Mouse (Mus musculus): Measurements from ENCODE around the gene Gck.

The Gck gene

DNA sequence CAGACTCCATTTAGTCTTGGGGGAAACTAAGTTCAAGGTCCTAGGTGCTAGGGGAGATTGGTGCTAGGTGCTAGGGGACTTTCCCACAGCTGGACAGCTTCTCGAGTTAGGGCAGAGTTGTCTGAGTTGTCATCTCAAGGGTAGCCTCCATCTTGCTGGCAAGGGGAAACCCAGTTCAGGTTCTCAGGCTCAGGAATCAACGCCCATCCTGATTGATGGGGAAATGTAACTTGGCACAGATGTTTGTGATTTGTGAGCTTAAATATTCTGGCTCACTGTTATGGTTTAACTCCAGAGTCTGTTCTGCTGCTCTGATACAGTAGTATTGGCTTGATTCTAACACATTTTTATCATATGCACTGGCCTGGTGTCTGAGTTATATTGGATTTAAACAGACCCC lies 31.8 kb downstream of the Gck start:
- in situ Hi-C loops (cut with MboI; ENCODE audit: low pct_unique_long_range_greater_than_20kb in 1 of 2, low sequenced_read_pairs in 2 of 2, unreplicated experiment in 1 of 2): no loop called here

- in situ Hi-C loops (cut with MboI; ENCODE audit: low pct_unique_long_range_greater_than_20kb in 1 of 2, low sequenced_read_pairs in 2 of 2, unreplicated experiment in 1 of 2): no loop called here
Observed at GRCm38 (mm10) chr11:5916178-5916548, 33.7 kb downstream of the Gck start.

DNA sequence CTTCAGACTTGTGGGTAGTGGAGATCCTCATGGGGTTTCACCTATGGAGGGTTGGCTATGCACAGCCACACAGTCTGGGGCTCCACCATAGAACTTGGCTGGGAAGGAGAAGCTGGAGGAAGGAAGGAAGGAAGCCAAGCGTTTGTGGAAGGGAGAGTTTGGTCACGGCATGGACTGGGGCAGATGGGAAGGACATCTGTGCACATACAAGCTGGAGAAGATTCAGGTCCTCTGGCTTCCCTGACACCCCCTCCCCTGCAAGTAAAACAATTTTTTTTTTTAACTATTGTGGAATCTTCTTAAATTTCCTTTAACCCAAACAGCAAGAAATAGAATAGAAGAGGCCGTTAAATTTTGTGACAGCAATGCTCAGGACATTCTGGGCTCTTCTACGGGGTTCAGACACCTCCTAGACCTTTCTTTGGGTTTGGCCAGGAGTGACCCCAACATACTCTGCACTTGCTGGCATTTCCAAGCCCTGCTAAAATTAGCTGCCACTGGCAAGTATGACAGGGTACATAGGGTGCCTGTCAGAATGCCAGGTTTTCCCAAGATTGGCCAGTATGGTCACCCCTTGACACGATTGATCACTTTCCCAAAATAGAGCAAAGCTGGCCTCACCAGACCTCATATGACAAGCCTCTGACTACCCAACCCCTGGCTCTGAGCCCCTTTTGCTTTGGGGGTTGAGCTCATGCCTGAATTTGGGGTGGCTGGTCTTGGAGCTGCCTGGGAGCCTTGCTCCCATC lies 34.3 kb downstream of the Gck start:
- in situ Hi-C loops (cut with MboI; ENCODE audit: low pct_unique_long_range_greater_than_20kb in 1 of 2, low sequenced_read_pairs in 2 of 2, unreplicated experiment in 1 of 2): no loop called here

- in situ Hi-C loops (cut with MboI; ENCODE audit: low pct_unique_long_range_greater_than_20kb in 1 of 2, low sequenced_read_pairs in 2 of 2, unreplicated experiment in 1 of 2): no loop called here
Observed at GRCm38 (mm10) chr11:5914940-5915339, 34.9 kb downstream of the Gck start.

- in situ Hi-C loops (cut with MboI; ENCODE audit: low pct_unique_long_range_greater_than_20kb in 1 of 2, low sequenced_read_pairs in 2 of 2, unreplicated experiment in 1 of 2): no loop called here
Observed at GRCm38 (mm10) chr11:5913936-5914335, 35.9 kb downstream of the Gck start.

- in situ Hi-C loops (cut with MboI; ENCODE audit: low pct_unique_long_range_greater_than_20kb in 1 of 2, low sequenced_read_pairs in 2 of 2, unreplicated experiment in 1 of 2): no loop called here
Observed at GRCm38 (mm10) chr11:5913256-5913655, 36.6 kb downstream of the Gck start.

DNA sequence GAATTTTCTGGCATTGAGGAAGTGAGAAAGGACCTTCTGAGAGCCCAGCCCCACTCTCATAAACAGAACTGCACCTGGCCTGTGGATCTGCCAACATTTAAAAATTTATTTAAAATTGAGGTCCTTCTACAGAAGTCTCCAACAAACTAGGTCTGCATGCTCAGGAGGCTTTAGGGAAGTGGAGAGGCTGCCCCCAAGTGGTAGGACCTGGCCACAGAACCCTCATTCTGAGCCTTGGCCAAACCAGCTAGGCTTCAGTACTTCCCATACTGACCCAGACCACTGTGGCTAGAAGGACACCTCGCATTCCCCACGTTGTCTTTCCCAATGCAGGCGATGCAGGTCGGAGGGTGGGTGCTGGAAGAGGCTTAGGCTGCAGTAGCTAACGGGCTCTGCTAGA lies 37.2 kb downstream of the Gck start:
- in situ Hi-C loops (cut with MboI; ENCODE audit: low pct_unique_long_range_greater_than_20kb in 1 of 2, low sequenced_read_pairs in 2 of 2, unreplicated experiment in 1 of 2): no loop called here

GRCm38 (mm10) chr11:5908642-5909041 lies 41.2 kb downstream of the Gck start:
- in situ Hi-C loops (cut with MboI; ENCODE audit: low pct_unique_long_range_greater_than_20kb in 1 of 2, low sequenced_read_pairs in 2 of 2, unreplicated experiment in 1 of 2): no loop called here

DNA sequence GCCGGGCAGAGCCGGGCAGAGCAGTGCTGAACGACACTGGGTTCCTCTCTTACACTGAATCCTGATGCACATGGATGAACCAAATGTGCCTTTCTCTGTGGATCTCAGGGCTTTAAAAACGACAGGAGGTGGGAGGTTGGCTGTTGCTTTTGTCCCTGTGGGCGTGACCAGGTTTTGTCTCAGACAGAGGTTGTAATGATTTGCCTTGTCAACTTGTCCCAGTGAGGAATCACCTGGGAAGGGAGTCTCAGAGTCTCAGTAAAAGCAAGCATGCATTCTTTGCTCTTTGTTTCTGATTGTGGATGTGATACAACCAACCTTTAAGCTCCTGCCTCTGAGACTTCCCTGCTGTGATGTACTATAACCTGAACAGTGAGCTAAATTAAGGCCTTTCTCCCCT lies 42.8 kb downstream of the Gck start:
- in situ Hi-C loops (cut with MboI; ENCODE audit: low pct_unique_long_range_greater_than_20kb in 1 of 2, low sequenced_read_pairs in 2 of 2, unreplicated experiment in 1 of 2): no loop called here

DNA sequence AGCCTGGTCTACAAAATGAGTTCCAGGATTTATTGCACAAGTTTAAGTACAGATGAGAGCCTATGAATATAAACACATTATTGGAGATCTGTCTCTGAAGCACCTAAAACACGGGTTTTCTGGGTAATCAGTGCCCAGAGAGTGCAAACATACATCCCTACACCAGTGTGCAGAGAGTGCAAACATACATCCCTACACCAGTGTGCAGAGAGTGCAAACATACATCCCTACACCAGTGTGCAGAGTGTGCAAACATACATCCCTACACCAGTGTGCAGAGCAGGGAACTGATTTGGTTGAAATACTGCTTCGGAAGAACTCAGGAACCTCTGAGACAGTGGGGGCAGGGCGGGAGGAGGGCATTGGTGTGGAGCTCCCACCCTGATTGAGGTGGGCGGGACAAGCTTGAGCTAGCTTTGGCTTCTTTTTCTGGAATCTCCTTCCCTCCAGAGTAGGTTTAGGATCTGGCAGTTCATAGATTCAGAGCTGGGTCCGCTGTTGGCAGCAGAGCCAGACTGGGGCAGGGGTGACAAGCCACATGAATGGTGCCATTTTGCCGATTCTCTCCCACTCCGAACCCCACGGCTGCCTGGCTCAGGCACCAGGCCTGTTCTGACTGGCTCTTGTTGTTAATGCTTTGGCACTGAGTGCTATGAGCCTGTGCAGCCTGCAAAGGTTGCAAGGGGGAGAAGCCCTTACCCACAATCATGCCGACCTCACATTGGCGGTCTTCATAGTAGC lies 43.9 kb downstream of the Gck start:
- in situ Hi-C loops (cut with MboI; ENCODE audit: low pct_unique_long_range_greater_than_20kb in 1 of 2, low sequenced_read_pairs in 2 of 2, unreplicated experiment in 1 of 2): no loop called here

GRCm38 (mm10) chr11:5904871-5905270 lies 45.0 kb downstream of the Gck start:
- in situ Hi-C loops (cut with MboI; ENCODE audit: low pct_unique_long_range_greater_than_20kb in 1 of 2, low sequenced_read_pairs in 2 of 2, unreplicated experiment in 1 of 2): no loop called here

DNA sequence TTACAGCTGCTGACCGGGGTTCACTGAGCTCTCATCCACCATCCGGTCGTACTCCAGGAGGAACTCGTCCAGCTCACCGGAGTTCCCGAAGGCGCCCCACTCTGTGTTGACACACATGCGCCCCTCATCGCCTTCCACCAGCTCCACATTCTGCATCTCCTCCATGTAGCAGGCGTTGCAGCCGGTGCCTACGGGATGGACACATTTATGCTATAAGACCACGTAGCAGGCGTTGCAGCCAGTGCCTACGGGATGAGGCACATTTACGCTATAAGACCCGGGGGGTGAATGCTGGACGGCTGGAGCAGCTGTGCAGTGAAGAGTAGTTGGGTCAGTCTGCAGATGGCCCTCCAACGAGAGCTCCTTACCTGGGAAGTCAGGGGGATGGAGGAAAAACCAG lies 45.5 kb downstream of the Gck start:
- in situ Hi-C loops (cut with MboI; ENCODE audit: low pct_unique_long_range_greater_than_20kb in 1 of 2, low sequenced_read_pairs in 2 of 2, unreplicated experiment in 1 of 2): no loop called here

GRCm38 (mm10) chr11:5903844-5904243 lies 46.0 kb downstream of the Gck start:
- in situ Hi-C loops (cut with MboI; ENCODE audit: low pct_unique_long_range_greater_than_20kb in 1 of 2, low sequenced_read_pairs in 2 of 2, unreplicated experiment in 1 of 2): no loop called here

- in situ Hi-C loops (cut with MboI; ENCODE audit: low pct_unique_long_range_greater_than_20kb in 1 of 2, low sequenced_read_pairs in 2 of 2, unreplicated experiment in 1 of 2): no loop called here
Observed at GRCm38 (mm10) chr11:5902390-5902789, 47.5 kb downstream of the Gck start.

- in situ Hi-C loops (cut with MboI; ENCODE audit: low pct_unique_long_range_greater_than_20kb in 1 of 2, low sequenced_read_pairs in 2 of 2, unreplicated experiment in 1 of 2): no loop called here
Observed at GRCm38 (mm10) chr11:5901950-5902349, 47.9 kb downstream of the Gck start.

GRCm38 (mm10) chr11:5901320-5901719 lies 48.6 kb downstream of the Gck start:
- in situ Hi-C loops (cut with MboI; ENCODE audit: low pct_unique_long_range_greater_than_20kb in 1 of 2, low sequenced_read_pairs in 2 of 2, unreplicated experiment in 1 of 2): no loop called here

DNA sequence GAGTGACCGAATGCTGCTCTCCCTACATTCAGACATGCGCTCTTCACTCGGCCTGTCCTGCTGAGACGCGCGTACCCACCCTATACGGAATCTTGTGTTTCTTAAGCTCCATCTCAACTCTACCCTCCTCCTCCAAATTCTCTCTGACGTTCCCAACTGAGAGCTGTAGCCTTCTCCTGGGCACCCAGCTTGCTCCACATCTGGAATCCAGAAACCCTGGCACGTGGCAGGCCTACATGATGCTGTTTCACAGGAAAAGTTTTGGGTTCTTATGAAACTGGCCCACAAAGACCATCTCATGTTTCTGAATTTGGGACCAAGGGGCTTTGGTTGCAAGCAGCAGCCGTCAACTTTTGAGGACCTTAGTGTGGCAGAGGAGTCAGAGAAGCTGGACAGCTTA lies 50.6 kb downstream of the Gck start:
- in situ Hi-C loops (cut with MboI; ENCODE audit: low pct_unique_long_range_greater_than_20kb in 1 of 2, low sequenced_read_pairs in 2 of 2, unreplicated experiment in 1 of 2): no loop called here

GRCm38 (mm10) chr11:5898531-5898930 lies 51.4 kb downstream of the Gck start, which contains the start of gene Myl7:
Myl7 (minus strand) TSS chr11:5898782.
- in situ Hi-C loops (cut with MboI; ENCODE audit: low pct_unique_long_range_greater_than_20kb in 1 of 2, low sequenced_read_pairs in 2 of 2, unreplicated experiment in 1 of 2): no loop called here

DNA sequence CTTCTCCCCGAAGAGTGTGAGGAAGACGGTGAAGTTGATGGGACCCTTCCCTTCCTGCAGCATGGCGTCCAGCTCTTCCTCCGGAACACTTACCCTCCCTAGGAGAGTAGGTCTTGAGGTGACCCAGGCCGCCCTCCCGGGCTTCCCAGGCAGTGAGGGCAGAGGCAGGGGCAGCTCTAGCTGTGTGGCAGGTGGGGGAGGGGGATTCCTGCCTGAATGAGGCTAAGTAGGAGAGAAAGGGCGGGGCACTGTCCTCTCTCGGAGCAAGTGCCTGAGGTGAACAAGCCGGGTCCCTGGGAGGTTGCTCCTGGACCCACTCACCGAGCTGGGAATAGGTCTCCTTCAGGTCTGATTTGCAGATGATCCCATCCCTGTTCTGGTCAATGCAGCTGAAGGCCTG lies 52.0 kb downstream of the Gck start:
- in situ Hi-C loops (cut with MboI; ENCODE audit: low pct_unique_long_range_greater_than_20kb in 1 of 2, low sequenced_read_pairs in 2 of 2, unreplicated experiment in 1 of 2): no loop called here

- in situ Hi-C loops (cut with MboI; ENCODE audit: low pct_unique_long_range_greater_than_20kb in 1 of 2, low sequenced_read_pairs in 2 of 2, unreplicated experiment in 1 of 2): no loop called here
Observed at GRCm38 (mm10) chr11:5897230-5897629, 52.7 kb downstream of the Gck start.

Measured in mouse embryonic stem cell (cell line).